Mouse (Mus musculus): ENCODE results near the gene Fzd4. TPM values are rescaled to one million over a fixed set of nuclear protein-coding genes. Genes with fewer than 3 reads are reported as not detected.

The Fzd4 gene
- polyA plus RNA-seq, 1 experiment from 2014 or later, result 14.4 TPM

DNA sequence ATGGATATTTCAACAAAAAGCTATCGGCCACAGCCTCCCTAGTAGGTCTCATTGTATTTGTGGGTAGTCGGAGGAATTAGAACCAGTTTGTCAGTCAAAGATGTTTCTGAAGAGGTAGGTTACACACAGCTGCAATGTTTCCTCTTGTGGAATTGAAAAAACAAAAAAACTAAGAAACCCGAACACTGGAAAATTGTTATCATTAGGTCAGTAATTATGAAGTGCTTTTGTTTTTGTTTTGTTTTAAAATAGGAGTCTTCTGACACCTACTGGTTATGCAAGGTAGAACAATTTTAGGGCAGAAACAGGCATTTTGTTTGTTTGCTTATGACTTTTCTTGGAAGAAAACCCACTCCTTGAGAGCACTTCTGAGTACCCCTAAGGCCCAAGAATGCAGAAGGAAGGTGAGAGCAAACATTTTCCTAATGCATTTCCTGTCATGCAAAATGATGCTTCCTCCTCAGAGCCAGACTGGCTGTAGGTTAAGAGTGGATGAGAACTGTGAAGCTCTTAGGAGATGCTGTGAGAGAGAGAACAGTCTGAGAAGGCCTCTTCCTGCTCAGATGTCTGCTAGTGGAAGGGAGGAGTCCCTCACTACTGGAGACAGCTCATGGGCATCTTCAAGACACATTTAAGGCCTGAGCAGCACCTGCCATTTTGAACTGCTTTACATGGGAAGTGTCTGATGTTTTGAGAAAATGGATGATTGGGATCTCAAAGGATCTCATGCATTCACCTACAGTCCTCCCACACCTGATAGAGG is 14.9 kb downstream of the Fzd4 start:
- 0 out of 2 replicates have a peak, but pooled peaks have one; percentile 39 for ATAC-seq (ENCODE audit: low read depth)
- no peaks in the 10 kb centered on the region for H3K36me3 ChIP-seq (ENCODE audit: control insufficient read depth, insufficient read depth, low read length)
- H3K27me3 ChIP-seq (ENCODE audit: control insufficient read depth, insufficient read depth, low read depth, low read length), result no peaks in the 10 kb centered on the region
- no peak overlapping the region for H3K9ac ChIP-seq (ENCODE audit: low read length)
- H3K9me3 ChIP-seq (ENCODE audit: control insufficient read depth, low read length), result 0 out of 2 replicates have a peak, but pooled peaks cover 2% of the 10 kb centered on the region
- peak overlapping the region; percentile 52 for H3K27ac ChIP-seq (ENCODE audit: low read length)
- 32% methylated on average over 3 of the region's 3 CpGs for WGBS
- peaks cover 11% of the 10 kb centered on the region for H3K4me1 ChIP-seq (replicated peaks; ENCODE audit: control insufficient read depth, insufficient read depth, low read length)
- H3K4me2 ChIP-seq (ENCODE audit: low read depth, low read length), result peak overlapping the region; percentile 44
- no peak overlapping the region for H3K4me3 ChIP-seq (ENCODE audit: low read length)

DNA sequence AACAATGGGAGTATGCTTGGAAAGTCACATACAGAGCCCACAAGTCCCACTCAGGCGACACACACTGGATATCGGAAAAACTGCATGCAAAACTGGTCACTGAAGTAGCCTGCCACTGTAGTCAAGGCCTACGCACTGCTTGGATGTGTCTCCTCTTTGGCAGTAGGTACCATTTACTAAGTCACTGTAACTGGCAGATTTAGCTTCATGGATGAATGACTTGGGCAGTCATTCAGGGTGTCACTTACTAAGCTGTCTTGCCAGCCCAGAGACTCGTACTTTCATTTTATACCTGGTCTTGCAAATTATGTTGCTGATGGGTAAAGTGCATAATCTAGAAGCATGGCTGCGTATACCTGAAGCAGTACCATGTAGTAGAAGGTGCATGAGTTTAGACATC is 17.1 kb downstream of the Fzd4 start:
- Histone ChIP-seq H3K9me3 (ENCODE audit: control insufficient read depth, low read length) (0 out of 2 replicates have a peak, but pooled peaks cover 2% of the 10 kb centered on the region), H3K27me3 (ENCODE audit: control insufficient read depth, insufficient read depth, low read depth, low read length) (no peaks in the 10 kb centered on the region), H3K4me2 (ENCODE audit: low read depth, low read length) (no peak overlapping the region), H3K36me3 (ENCODE audit: control insufficient read depth, insufficient read depth, low read length) (no peaks in the 10 kb centered on the region), H3K27ac (ENCODE audit: low read length) (no peak overlapping the region), H3K9ac (ENCODE audit: low read length) (no peak overlapping the region), H3K4me1 (replicated peaks; ENCODE audit: control insufficient read depth, insufficient read depth, low read length) (peaks cover 9% of the 10 kb centered on the region), H3K4me3 (ENCODE audit: low read length) (no peak overlapping the region)
- ATAC-seq (ENCODE audit: low read depth), result no peak
- WGBS, result 93% methylated on average over 5 of the region's 5 CpGs

DNA sequence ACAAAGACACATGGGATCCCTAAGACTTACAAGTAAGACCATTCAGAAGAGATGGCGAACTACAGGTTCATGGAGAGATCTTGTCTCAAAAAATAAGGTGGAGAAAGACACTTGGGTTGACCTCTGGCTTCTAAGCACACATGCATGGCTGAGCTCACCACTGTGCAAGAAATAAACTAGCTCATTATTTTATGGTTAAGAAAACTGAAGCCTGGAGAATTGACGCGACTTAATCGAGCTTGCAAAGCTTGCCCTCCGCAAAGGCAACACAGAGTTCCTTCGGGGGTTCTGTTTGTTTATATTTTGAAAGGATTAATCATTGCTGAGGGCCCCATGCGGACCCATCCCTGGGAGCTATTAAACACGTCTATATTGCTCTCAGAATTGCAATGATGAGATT is 18.5 kb downstream of the Fzd4 start:
- H3K4me3 ChIP-seq (ENCODE audit: low read length), result no peak overlapping the region
- peaks cover 9% of the 10 kb centered on the region for H3K4me1 ChIP-seq (replicated peaks; ENCODE audit: control insufficient read depth, insufficient read depth, low read length)
- no peak for ATAC-seq (ENCODE audit: low read depth)
- H3K9me3 ChIP-seq (ENCODE audit: control insufficient read depth, low read length), result 0 out of 2 replicates have a peak, but pooled peaks cover 2% of the 10 kb centered on the region
- WGBS, result 28% methylated on average over 8 of the region's 8 CpGs
- no peaks in the 10 kb centered on the region for H3K27me3 ChIP-seq (ENCODE audit: control insufficient read depth, insufficient read depth, low read depth, low read length)
- H3K27ac ChIP-seq (ENCODE audit: low read length), result no peak overlapping the region
- H3K36me3 ChIP-seq (ENCODE audit: control insufficient read depth, insufficient read depth, low read length), result no peaks in the 10 kb centered on the region
- H3K9ac ChIP-seq (ENCODE audit: low read length), result no peak overlapping the region
- H3K4me2 ChIP-seq (ENCODE audit: low read depth, low read length), result no peak overlapping the region

DNA sequence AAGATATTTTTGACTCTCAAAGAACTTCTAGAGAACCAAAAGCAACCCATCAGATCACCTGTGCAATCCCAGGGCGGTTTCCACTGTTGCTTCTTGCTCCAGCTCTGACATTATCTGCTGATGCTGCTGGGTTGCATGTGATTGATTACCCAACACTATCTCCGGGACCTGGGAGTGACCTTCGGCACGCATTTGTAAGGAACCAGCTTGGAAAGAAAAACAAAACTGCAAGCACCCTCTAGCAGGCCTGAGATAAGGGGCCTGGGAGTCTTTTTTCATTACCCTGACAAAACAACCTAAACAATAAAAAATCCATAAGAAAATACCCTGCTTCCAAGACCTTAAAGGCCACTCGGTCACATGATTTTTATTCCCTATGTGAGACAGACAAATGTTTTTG is 19.0 kb downstream of the Fzd4 start:
- peaks cover 7% of the 10 kb centered on the region for H3K4me1 ChIP-seq (replicated peaks; ENCODE audit: control insufficient read depth, insufficient read depth, low read length)
- no peaks in the 10 kb centered on the region for H3K27me3 ChIP-seq (ENCODE audit: control insufficient read depth, insufficient read depth, low read depth, low read length)
- ATAC-seq (ENCODE audit: low read depth), result no peak
- no peak overlapping the region for H3K4me3 ChIP-seq (ENCODE audit: low read length)
- WGBS, result 19% methylated on average over 5 of the region's 5 CpGs
- H3K4me2 ChIP-seq (ENCODE audit: low read depth, low read length), result no peak overlapping the region
- no peak overlapping the region for H3K27ac ChIP-seq (ENCODE audit: low read length)
- H3K9ac ChIP-seq (ENCODE audit: low read length), result no peak overlapping the region
- 0 out of 2 replicates have a peak, but pooled peaks cover 2% of the 10 kb centered on the region for H3K9me3 ChIP-seq (ENCODE audit: control insufficient read depth, low read length)
- no peaks in the 10 kb centered on the region for H3K36me3 ChIP-seq (ENCODE audit: control insufficient read depth, insufficient read depth, low read length)

DNA sequence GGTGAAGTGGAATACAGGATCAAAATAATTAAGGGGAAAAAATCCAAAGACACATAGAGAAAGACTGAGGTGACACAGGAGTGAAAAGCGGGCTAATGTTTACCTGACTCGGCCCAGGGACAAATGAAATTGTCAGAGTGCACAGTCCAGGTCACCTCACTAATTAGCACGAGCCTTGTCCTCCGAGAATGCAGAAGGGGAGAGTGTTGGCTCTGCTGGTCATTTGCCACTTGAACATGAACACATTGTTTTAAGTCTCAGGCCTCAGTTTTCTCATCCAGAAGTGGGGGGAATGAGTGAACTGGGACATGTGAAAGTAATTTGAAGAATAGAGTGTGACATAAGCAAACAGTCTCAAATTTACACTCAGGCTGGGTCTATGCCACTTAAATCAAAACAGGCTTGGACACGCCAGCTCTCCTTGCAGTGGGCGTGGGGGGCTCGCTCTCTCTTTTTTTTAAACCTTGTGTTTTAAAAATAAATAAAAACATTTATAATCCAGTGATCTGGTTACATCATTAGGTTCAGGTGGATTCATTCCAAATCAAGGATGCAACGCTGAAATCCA is 19.6 kb downstream of the Fzd4 start:
- Histone ChIP-seq H3K9ac (ENCODE audit: low read length) (no peak overlapping the region), H3K27ac (ENCODE audit: low read length) (no peak overlapping the region), H3K36me3 (ENCODE audit: control insufficient read depth, insufficient read depth, low read length) (no peaks in the 10 kb centered on the region), H3K27me3 (ENCODE audit: control insufficient read depth, insufficient read depth, low read depth, low read length) (no peaks in the 10 kb centered on the region), H3K4me1 (replicated peaks; ENCODE audit: control insufficient read depth, insufficient read depth, low read length) (peaks cover under 1% of the 10 kb centered on the region; the same call in 1 of the 2 replicates), H3K4me3 (ENCODE audit: low read length) (no peak overlapping the region), H3K9me3 (ENCODE audit: control insufficient read depth, low read length) (0 out of 2 replicates have a peak, but pooled peaks cover 2% of the 10 kb centered on the region), H3K4me2 (ENCODE audit: low read depth, low read length) (no peak overlapping the region)
- no peak for ATAC-seq (ENCODE audit: low read depth)
- 41% methylated on average over 8 of the region's 8 CpGs for WGBS

DNA sequence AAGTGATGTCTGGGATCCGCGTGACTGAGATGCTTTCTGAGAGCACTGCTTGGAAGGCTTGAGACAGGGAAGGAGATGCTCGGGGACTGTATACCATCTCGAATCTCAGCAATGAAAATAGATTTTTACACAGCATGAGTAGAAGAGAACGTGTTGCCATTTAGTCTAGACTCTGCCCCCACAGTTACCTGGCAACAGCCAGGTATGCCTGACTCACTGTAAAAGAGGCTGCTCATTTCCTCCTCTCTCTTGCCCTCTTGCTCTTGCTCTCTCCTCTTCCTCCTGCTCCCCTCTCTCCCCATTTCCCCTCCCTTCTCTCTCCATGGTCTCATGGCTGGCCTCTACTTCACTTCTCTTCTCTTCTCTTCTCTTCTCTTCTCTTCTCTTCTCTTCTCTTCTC is 20.5 kb downstream of the Fzd4 start:
- Histone ChIP-seq H3K4me3 (ENCODE audit: low read length) (no peak overlapping the region), H3K4me1 (replicated peaks; ENCODE audit: control insufficient read depth, insufficient read depth, low read length) (no peaks in the 10 kb centered on the region; the same call in 1 of the 2 replicates), H3K27ac (ENCODE audit: low read length) (no peak overlapping the region), H3K9ac (ENCODE audit: low read length) (no peak overlapping the region), H3K9me3 (ENCODE audit: control insufficient read depth, low read length) (0 out of 2 replicates have a peak, but pooled peaks cover 2% of the 10 kb centered on the region), H3K36me3 (ENCODE audit: control insufficient read depth, insufficient read depth, low read length) (no peaks in the 10 kb centered on the region), H3K4me2 (ENCODE audit: low read depth, low read length) (no peak overlapping the region), H3K27me3 (ENCODE audit: control insufficient read depth, insufficient read depth, low read depth, low read length) (no peaks in the 10 kb centered on the region)
- ATAC-seq (ENCODE audit: low read depth), result no peak
- 61% methylated on average over 5 of the region's 5 CpGs for WGBS

DNA sequence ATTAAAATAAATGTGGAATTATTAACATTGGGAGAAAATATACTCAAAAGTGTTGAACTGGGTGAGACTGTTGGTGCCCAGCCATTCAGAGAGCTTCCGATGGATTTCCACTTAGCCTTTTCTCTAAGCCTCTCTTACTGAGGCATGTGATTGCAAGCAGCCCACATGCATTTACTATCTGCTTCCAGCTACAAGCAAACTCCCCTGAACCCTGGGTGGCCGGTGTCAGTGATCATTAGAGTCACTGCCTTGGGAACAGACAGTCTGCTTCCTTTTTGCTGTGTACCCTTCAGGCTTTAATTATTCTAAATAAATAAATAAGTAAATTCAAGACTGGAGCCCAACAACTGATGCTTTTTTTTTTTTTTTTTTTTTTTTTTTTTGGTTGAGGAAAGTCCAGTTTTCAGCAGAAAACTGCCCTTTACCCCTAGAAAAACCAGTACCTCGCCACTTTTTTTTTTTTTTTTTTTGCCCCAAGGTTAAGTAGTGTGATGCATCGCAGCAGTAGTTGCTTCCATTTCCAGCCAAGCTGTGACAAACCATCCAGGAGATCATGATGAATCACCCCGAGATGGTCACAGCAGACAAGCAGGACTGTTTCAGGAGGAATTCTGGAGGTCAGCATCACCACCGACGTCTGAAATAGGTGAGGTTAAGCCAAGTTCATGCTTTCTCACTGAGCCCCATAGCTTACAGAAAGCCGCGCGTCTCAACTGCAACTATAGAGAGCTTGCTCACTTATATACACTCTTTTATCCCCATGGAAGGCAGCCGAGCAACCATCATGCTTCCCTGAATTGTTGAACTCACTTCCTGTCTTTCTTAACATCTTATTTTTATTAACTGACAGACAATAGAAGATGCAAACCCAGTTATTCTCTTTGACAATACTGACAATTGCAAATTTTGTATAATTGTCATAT is 21.9 kb downstream of the Fzd4 start:
- no peaks in the 10 kb centered on the region; the same call in 1 of the 2 replicates for H3K4me1 ChIP-seq (replicated peaks; ENCODE audit: control insufficient read depth, insufficient read depth, low read length)
- H3K4me2 ChIP-seq (ENCODE audit: low read depth, low read length), result no peak overlapping the region
- no peak overlapping the region for H3K27ac ChIP-seq (ENCODE audit: low read length)
- H3K9ac ChIP-seq (ENCODE audit: low read length), result no peak overlapping the region
- no peaks in the 10 kb centered on the region for H3K27me3 ChIP-seq (ENCODE audit: control insufficient read depth, insufficient read depth, low read depth, low read length)
- 31% methylated on average over 11 of the region's 11 CpGs for WGBS
- no peaks in the 10 kb centered on the region for H3K36me3 ChIP-seq (ENCODE audit: control insufficient read depth, insufficient read depth, low read length)
- H3K9me3 ChIP-seq (ENCODE audit: control insufficient read depth, low read length), result 0 out of 2 replicates have a peak, but pooled peaks cover 1% of the 10 kb centered on the region
- ATAC-seq (ENCODE audit: low read depth), result no peak
- no peak overlapping the region for H3K4me3 ChIP-seq (ENCODE audit: low read length)

DNA sequence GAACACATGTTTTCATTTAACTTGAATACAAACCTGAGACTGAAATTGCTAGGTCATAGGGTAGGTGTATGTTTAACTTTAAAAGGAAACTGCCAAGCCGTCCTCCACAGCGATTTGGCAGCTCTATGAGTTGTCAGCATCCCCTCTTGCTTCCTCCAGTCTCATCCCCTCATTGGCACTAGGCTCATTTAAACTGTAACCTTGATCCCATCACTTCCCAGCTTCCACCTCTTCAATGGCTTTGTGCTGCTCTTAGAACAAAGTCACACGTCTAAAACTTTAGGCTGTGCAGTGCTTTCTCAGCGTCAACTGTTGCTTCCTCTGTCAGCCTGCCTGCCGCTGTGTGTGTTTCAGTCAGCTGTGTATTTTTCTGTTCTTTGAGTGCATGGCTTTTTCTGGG is 22.9 kb downstream of the Fzd4 start:
- Histone ChIP-seq H3K27me3 (ENCODE audit: control insufficient read depth, insufficient read depth, low read depth, low read length) (no peaks in the 10 kb centered on the region), H3K4me1 (replicated peaks; ENCODE audit: control insufficient read depth, insufficient read depth, low read length) (no peaks in the 10 kb centered on the region; the same call in 1 of the 2 replicates), H3K4me3 (ENCODE audit: low read length) (no peak overlapping the region), H3K9me3 (ENCODE audit: control insufficient read depth, low read length) (no peaks in the 10 kb centered on the region), H3K27ac (ENCODE audit: low read length) (no peak overlapping the region), H3K36me3 (ENCODE audit: control insufficient read depth, insufficient read depth, low read length) (no peaks in the 10 kb centered on the region), H3K9ac (ENCODE audit: low read length) (no peak overlapping the region), H3K4me2 (ENCODE audit: low read depth, low read length) (no peak overlapping the region)
- 16% methylated on average over 5 of the region's 5 CpGs for WGBS
- ATAC-seq (ENCODE audit: low read depth), result no peak

DNA sequence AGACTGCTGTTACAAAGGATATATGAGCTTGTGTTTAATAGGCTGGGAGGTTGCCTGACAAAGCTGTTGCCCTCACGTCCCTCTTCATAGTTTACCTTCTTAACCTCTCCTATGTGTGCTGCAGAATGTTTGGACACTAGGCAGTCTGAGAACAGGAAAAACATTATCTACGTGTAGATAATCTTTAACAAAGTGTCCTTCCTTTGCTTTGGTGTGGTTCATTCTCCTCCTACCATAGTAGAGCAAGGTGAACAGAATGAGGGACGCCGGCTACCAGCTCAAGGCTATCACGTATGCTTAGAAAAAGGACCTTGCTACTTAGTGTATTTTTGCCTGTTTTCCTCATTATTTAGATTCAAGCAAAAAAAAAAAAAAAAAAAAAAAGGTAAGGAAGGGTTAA is 24.6 kb downstream of the Fzd4 start:
- Histone ChIP-seq H3K9ac (ENCODE audit: low read length) (no peak overlapping the region), H3K27me3 (ENCODE audit: control insufficient read depth, insufficient read depth, low read depth, low read length) (no peaks in the 10 kb centered on the region), H3K27ac (ENCODE audit: low read length) (no peak overlapping the region), H3K9me3 (ENCODE audit: control insufficient read depth, low read length) (no peaks in the 10 kb centered on the region), H3K4me3 (ENCODE audit: low read length) (no peak overlapping the region), H3K4me1 (replicated peaks; ENCODE audit: control insufficient read depth, insufficient read depth, low read length) (peaks cover 4% of the 10 kb centered on the region), H3K36me3 (ENCODE audit: control insufficient read depth, insufficient read depth, low read length) (no peaks in the 10 kb centered on the region), H3K4me2 (ENCODE audit: low read depth, low read length) (no peak overlapping the region)
- no peak for ATAC-seq (ENCODE audit: low read depth)
- 57% methylated on average over 5 of the region's 5 CpGs for WGBS
